Mouse (Mus musculus) lung, adult 2 months (tissue): ENCODE measurements around the gene Olfr222.

Source experiments
- CTCF ChIP-seq: fragments of 200-500 bp; IDR thresholded peaks from 2 replicates; pipeline ENCODE4 v1.5.1; 2011; ENCODE audit warnings: mild to moderate bottlenecking, low read length, control low read depth; ENCODE audit not compliant: insufficient read depth
- POLR2A ChIP-seq: fragments of 200-500 bp; IDR thresholded peaks from 2 replicates; pipeline ENCODE4 v1.6.1; 2011; ENCODE audit warnings: low read depth, mild to moderate bottlenecking, control low read depth, low read length, borderline replicate concordance; ENCODE audit errors: extremely low read depth

GRCm38 (mm10) chr11:59560906-59561305, 15.1 kb downstream of the Olfr222 start:
- TF ChIP-seq CTCF (no peak), POLR2A (no peak)
